Mouse (Mus musculus): Measurements from ENCODE around the gene Pgap3. TPM values are rescaled to one million over a fixed set of nuclear protein-coding genes. Genes with fewer than 3 reads are reported as not detected.

Pgap3 gene
- polyA plus RNA-seq, 1 experiment from 2014 or later, result 8.0 TPM

DNA sequence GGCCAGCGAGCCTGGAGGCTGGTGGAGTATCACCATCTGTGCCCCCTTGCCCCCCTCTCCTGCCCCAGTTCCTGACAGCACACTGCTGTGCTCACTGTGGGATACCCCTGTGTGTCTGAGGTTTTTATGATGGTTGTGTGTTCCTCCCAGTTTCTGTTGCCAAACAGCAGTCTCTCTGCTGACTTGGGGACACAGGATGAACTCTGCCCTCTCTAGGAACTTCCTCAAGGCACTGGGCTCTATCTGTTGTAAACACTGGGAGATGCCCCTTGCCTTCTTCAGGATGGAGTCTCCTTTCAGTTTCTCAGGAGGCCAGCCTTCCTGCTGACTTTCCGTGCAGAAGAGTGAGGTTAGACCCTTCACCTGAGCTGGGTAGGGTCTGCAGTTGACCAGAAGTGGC is 13.9 kb upstream of the Pgap3 start:
- no peaks in the 10 kb centered on the region for H3K27me3 ChIP-seq (replicated peaks; ENCODE audit: insufficient read depth, low read length)
- peak overlapping the region; percentile 90 for H3K4me2 ChIP-seq (replicated peaks; ENCODE audit: low read depth, low read length)
- no peak for ATAC-seq
- H3K4me1 ChIP-seq (ENCODE audit: insufficient read depth, low read depth, low read length), result peaks cover 15% of the 10 kb centered on the region; the same call in 1 of the 2 replicates
- no peaks in the 10 kb centered on the region for H3K9me3 ChIP-seq (ENCODE audit: low read length)
- DNase-seq (ENCODE audit: low spot score), result no peak
- TF ChIP-seq CTCF (IDR thresholded peaks at IDR 0.05) (no peak), EP300 (IDR thresholded peaks at IDR 0.05) (no peak)
- no peak overlapping the region for H3K9ac ChIP-seq (replicated peaks; ENCODE audit: low read depth)
- peak overlapping the region; percentile 97; the same call in 1 of the 2 replicates for H3K4me3 ChIP-seq (ENCODE audit: low read depth, low read length)
- H3K36me3 ChIP-seq (ENCODE audit: insufficient read depth, low read length), result no peaks in the 10 kb centered on the region
- H3K27ac ChIP-seq (ENCODE audit: low read length), result no peak overlapping the region
- WGBS, result 12% methylated on average over 1 of the region's 2 CpGs

DNA sequence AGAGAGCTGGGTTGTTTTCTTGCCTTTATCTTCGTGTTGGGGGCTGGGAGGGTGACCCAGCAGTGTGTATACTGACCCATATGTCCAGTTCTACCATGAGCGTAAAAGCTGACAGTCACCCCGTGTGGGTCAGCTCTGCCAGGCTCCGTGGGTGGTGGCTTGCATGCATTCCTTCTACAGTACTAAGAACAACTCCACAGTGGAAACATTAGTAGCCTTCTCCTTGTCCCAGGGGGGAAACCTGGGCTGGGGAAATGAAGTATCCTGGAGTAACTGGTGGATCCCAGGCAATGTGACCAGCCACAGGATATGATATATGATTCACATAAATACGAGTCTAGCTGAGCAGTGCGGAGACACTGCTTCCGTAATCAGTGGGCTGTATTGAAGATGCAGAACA is 13.4 kb upstream of the Pgap3 start:
- no peaks in the 10 kb centered on the region for H3K9me3 ChIP-seq (ENCODE audit: low read length)
- 16% methylated on average over 7 of the region's 7 CpGs for WGBS
- ATAC-seq (no peak), DNase-seq (ENCODE audit: low spot score) (peak; percentile 41)
- no peaks in the 10 kb centered on the region for H3K27me3 ChIP-seq (replicated peaks; ENCODE audit: insufficient read depth, low read length)
- TF ChIP-seq EP300 (IDR thresholded peaks at IDR 0.05) (no peak), CTCF (IDR thresholded peaks at IDR 0.05) (no peak)
- H3K4me2 ChIP-seq (replicated peaks; ENCODE audit: low read depth, low read length), result peak overlapping the region; percentile 90
- H3K4me3 ChIP-seq (ENCODE audit: low read depth, low read length), result peak overlapping the region; percentile 97
- no peak overlapping the region for H3K9ac ChIP-seq (replicated peaks; ENCODE audit: low read depth)
- H3K27ac ChIP-seq (ENCODE audit: low read length), result no peak overlapping the region; the same call in 1 of the 2 replicates
- peaks cover 15% of the 10 kb centered on the region; the same call in 1 of the 2 replicates for H3K4me1 ChIP-seq (ENCODE audit: insufficient read depth, low read depth, low read length)
- no peaks in the 10 kb centered on the region for H3K36me3 ChIP-seq (ENCODE audit: insufficient read depth, low read length)

DNA sequence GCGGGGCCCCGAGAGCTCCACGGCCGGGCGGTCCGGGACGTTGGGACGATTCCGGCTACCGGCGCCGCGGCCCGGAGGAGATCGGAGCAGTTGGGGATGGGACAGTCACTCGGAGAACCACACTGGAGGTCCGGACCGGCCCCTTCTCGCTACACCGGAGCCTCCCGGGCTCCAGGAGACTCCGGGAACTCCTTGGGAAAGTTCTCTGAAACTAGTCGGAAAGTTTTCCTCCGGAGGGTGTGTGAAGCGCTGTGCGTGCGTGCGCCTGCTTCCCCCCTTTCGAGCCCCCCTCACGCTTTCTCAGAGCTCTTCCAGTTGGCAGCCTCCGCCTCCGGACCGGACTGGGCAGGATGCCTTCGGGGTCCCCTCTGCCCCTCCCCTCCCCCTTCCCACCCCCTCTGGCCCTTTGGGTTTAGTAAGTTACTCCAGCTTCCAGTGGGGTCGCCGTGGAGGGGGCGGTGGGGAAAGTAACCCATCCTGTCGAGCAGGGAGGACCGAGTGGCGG is 12.6 kb upstream of the Pgap3 start:
- ATAC-seq, result peak; percentile 29
- no peak for TF ChIP-seq EP300 (IDR thresholded peaks at IDR 0.05)
- TF ChIP-seq CTCF (IDR thresholded peaks at IDR 0.05), result no peak
- Histone ChIP-seq H3K9me3 (ENCODE audit: low read length) (no peaks in the 10 kb centered on the region), H3K27me3 (replicated peaks; ENCODE audit: insufficient read depth, low read length) (no peaks in the 10 kb centered on the region), H3K4me2 (replicated peaks; ENCODE audit: low read depth, low read length) (peak overlapping the region; percentile 90), H3K4me1 (ENCODE audit: insufficient read depth, low read depth, low read length) (peaks cover 15% of the 10 kb centered on the region; the same call in 1 of the 2 replicates), H3K36me3 (ENCODE audit: insufficient read depth, low read length) (no peaks in the 10 kb centered on the region), H3K9ac (replicated peaks; ENCODE audit: low read depth) (peak overlapping the region; percentile 88), H3K4me3 (ENCODE audit: low read depth, low read length) (peak overlapping the region; percentile 97), H3K27ac (ENCODE audit: low read length) (peak overlapping the region; percentile 95)
- under 1% methylated on average over 35 of the region's 40 CpGs for WGBS
- DNase-seq (ENCODE audit: low spot score), result peak; percentile 67

DNA sequence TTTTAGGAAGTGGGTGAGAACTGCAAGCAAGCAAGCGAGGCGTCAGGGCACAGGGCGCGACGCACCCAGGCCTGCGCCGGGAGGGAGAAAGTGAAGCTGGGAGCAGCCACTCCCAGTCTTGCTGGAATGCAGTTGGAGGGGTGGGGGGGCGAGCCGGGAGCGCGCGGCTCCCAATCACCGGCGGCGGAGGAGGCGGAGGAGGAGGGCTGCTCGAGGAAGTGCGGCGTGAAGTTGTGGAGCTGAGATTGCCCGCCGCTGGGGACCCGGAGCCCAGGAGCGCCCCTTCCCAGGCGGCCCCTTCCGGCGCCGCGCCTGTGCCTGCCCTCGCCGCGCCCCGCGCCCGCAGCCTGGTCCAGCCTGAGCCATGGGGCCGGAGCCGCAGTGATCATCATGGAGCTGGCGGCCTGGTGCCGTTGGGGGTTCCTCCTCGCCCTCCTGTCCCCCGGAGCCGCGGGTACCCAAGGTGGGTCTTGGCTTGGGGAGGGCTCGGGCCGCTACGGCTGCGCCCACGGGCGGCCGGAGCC is 12.0 kb upstream of the Pgap3 start, which contains the start of gene Erbb2:
Erbb2 (plus strand) TSS at position 198 of the 524 bp plus-strand sequence.
- Histone ChIP-seq H3K36me3 (ENCODE audit: insufficient read depth, low read length) (no peaks in the 10 kb centered on the region), H3K4me3 (ENCODE audit: low read depth, low read length) (peak within 1 kb of the TSS; percentile 97), H3K4me2 (replicated peaks; ENCODE audit: low read depth, low read length) (peak within 1 kb of the TSS; percentile 90), H3K27me3 (replicated peaks; ENCODE audit: insufficient read depth, low read length) (no peaks in the 10 kb centered on the region), H3K27ac (ENCODE audit: low read length) (peak within 1 kb of the TSS; percentile 95), H3K4me1 (ENCODE audit: insufficient read depth, low read depth, low read length) (peaks cover 15% of the 10 kb centered on the region; the same call in 1 of the 2 replicates), H3K9ac (replicated peaks; ENCODE audit: low read depth) (peak within 1 kb of the TSS; percentile 88), H3K9me3 (ENCODE audit: low read length) (no peaks in the 10 kb centered on the region)
- TF ChIP-seq EP300 (IDR thresholded peaks at IDR 0.05) (no peak), CTCF (IDR thresholded peaks at IDR 0.05) (no peak)
- DNase-seq (ENCODE audit: low spot score) (peak; percentile 94), ATAC-seq (peak; percentile 93)
- WGBS, result 1% methylated on average over 25 of the region's 49 CpGs

DNA sequence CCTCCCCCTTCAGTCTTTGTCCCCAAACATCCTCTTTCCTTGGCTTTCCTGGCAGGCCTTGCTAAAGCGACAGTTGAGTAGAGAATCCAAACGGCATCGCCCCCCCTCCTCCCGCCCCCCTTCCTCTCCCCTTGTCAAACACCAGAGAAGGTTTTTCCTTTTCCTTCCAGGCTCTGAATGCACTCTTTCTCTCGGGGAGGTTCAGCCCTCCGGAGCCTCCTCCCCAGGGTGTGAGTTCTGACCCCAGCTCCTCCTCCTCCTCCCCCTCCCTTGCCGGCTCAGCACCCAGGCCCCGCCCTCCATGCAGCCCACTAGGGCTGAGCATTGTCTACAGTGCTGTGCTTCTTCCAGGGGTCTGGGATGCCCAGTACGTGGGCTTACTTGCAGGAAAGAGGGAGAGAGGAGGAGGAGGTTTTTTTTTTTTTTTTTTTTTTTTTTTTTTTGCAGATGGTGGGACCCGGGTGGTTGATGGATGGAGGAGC is 9.1 kb upstream of the Pgap3 start:
- Histone ChIP-seq H3K4me2 (replicated peaks; ENCODE audit: low read depth, low read length) (0 out of 2 replicates have a peak overlapping the region, but pooled peaks have one; percentile 14), H3K4me1 (ENCODE audit: insufficient read depth, low read depth, low read length) (peaks cover 11% of the 10 kb centered on the region; the same call in 1 of the 2 replicates), H3K36me3 (ENCODE audit: insufficient read depth, low read length) (no peaks in the 10 kb centered on the region), H3K9ac (replicated peaks; ENCODE audit: low read depth) (no peak overlapping the region), H3K27ac (ENCODE audit: low read length) (no peak overlapping the region; the same call in 1 of the 2 replicates), H3K9me3 (ENCODE audit: low read length) (no peaks in the 10 kb centered on the region), H3K4me3 (ENCODE audit: low read depth, low read length) (no peak overlapping the region), H3K27me3 (replicated peaks; ENCODE audit: insufficient read depth, low read length) (no peaks in the 10 kb centered on the region)
- WGBS, result 0% methylated on average over 7 of the region's 10 CpGs
- ATAC-seq (peak; percentile 27), DNase-seq (ENCODE audit: low spot score) (peak; percentile 56)
- TF ChIP-seq EP300 (IDR thresholded peaks at IDR 0.05) (no peak), CTCF (IDR thresholded peaks at IDR 0.05) (no peak)

DNA sequence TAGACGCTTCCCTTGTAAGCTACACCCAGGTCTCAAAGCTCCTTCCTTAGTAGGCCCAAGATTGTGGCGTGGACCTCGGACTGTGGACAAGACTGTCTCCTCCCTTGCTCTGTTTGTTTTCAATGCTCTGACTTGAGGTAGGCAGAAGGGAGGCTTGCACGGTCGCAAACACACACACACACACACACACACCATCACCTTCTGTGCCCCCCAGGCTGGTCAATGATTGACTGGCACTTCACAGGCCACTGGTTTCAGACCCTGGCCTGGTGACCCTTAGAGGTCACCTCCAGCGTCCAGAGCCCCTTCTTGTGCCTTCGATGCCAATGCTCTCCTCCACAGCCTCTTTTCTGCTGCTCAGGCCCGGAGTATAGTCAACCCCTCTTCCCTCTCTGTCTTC is 8.6 kb upstream of the Pgap3 start:
- TF ChIP-seq EP300 (IDR thresholded peaks at IDR 0.05), result no peak
- TF ChIP-seq CTCF (IDR thresholded peaks at IDR 0.05), result no peak

More for the DNA sequence above, 8.6 kb upstream of the Pgap3 start:
- Histone ChIP-seq H3K9ac (replicated peaks; ENCODE audit: low read depth) (no peak overlapping the region), H3K27ac (ENCODE audit: low read length) (no peak overlapping the region), H3K9me3 (ENCODE audit: low read length) (no peaks in the 10 kb centered on the region), H3K27me3 (replicated peaks; ENCODE audit: insufficient read depth, low read length) (no peaks in the 10 kb centered on the region), H3K4me1 (ENCODE audit: insufficient read depth, low read depth, low read length) (peaks cover 9% of the 10 kb centered on the region; the same call in 1 of the 2 replicates), H3K36me3 (ENCODE audit: insufficient read depth, low read length) (no peaks in the 10 kb centered on the region), H3K4me2 (replicated peaks; ENCODE audit: low read depth, low read length) (0 out of 2 replicates have a peak overlapping the region, but pooled peaks have one; percentile 14), H3K4me3 (ENCODE audit: low read depth, low read length) (no peak overlapping the region)
- DNase-seq (ENCODE audit: low spot score) (no peak), ATAC-seq (no peak)
- 41% methylated on average over 8 of the region's 8 CpGs for WGBS
